Mouse (Mus musculus): ENCODE results near the gene Aspscr1. TPM values are rescaled to one million over a fixed set of nuclear protein-coding genes. Genes with fewer than 3 reads are reported as not detected.
"Not testable (repeated sequence)": the region's sequence is repeated elsewhere in the genome, so short reads cannot be mapped to it uniquely, and the experiment has no call there.

The Aspscr1 gene
- total RNA-seq, 2 experiments from 2014 or later: 45.6 to 47.6 TPM

- no peak for DNase-seq
These were observed 30.9 kb upstream of the Aspscr1 start for GRCm38 (mm10) chr11:120641869-120642268.

- DNase-seq: no peak
These were observed 29.7 kb upstream of the Aspscr1 start for GRCm38 (mm10) chr11:120642939-120643600.

DNA sequence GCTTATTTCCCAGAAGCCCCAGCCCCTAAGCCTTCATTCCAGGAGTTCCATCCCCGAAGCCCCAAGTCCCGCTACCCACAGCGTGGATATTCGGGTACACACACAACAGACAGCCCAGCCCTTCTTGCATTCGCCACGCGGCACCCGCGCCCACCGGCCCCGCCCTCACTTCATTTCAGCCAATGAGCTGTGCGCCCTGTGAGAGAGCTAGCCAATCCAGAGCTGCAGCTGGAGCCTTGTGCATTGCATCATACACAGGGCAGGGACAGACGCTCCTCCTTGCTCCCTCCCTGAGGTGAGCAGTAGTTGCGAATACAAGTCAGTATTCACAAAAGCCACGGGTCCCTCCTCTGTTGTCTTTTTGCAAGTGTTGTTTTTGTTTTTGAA, 29.2 kb upstream of the Aspscr1 start, which contains the start of gene Pycr1:
Pycr1 (minus strand) TSS at position 169 of the 387 bp plus-strand sequence.
- peak; percentile 92 to 93 for DNase-seq

GRCm38 (mm10) chr11:120647047-120647830, 25.5 kb upstream of the Aspscr1 start:
- no peak for DNase-seq

- peak; percentile 51 to 53 for DNase-seq
These were observed 24.7 kb upstream of the Aspscr1 start, which contains the start of gene Myadml2 for GRCm38 (mm10) chr11:120648001-120648476. Gene Myadml2, minus strand, starts transcription at chr11:120648158.

DNA sequence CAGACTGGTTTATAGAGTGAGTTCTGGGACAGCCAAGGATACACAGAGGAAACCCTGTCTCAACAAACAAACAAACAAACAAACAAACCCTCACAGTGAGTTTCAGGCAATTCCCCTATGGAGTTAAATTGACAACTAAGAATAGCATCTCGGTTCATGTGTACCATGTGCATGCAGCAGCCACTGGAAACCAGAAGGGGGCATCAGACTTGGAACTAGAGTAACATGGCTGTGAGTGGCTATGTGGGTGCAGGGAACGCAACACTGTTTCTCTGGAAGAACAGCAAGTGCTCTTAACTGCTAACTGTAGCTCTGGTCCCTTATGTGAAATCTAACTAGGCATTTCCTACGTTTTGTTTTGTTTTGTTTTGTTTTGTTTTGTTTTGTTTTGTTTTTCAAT, 20.9 kb upstream of the Aspscr1 start:
- DNase-seq: no peak

DNA sequence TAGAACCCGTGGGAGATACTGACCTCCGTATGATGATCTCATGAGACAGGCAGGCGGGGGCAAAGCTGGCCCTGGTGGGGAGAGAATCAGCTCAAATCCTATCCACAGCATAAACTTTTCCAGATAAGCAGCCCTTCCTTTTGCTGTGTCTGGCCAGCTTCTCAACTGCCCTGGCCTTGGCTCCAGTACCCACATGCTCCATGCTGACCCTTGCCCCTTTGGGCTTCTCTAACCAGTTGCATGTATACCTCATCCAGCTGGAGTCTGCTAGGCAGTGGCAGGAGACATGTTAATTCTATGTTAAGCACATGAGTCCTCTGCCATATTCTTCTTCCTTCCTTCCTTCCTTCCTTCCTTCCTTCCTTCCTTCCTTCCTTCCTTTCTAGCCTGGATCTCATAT, 18.0 kb upstream of the Aspscr1 start:
- DNase-seq: no peak

DNA sequence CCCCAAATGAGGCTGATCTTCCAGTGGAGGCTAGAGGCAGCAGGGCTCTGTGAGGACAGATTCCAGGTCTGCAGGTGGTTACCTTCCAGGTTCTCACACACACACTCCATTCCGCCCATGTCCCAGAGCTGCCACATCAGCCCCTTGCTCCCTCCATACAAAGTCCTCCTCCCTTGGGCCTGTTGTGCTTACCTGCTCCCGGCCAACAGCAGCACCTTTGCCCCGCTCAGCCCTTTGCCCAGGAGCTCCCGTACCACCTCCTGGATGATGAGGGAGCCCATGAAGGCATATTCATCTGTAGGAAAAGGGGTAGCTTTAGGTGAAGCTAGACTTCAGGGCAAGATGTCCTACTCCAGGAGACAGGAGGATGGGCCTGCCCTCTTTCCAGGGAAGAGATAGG, 15.5 kb upstream of the Aspscr1 start:
- DNase-seq: no peak

DNA sequence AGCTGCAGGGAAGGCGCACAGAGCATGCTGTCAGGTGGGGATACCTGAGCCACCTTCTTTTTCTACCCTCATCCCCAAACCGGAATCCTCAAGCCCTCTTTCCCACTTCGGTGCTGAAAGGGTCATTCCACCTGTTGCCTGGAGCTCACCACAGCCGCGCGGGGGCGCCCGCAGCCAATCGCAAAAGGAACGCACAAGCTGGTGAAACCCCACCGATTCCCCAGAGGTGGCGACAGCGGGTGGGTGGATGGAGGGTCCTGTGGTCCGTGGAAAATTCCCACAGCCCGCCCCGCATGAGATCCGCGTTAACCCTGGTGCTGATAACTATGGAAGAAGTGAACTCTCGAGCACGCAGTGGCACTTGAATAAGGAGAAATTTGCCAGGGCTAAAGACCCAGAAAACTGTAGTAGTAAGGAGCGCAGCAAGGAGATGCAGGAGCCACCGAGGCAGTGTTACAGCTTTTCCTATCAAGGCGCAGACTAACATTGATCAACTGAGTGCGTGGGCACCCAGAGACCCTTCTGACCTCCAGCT, 13.8 kb upstream of the Aspscr1 start:
- DNase-seq: peak; percentile 68 to 72

GRCm38 (mm10) chr11:120659509-120660300, 13.1 kb upstream of the Aspscr1 start:
- no peak for DNase-seq

- no peak for DNase-seq
These were observed 12.3 kb upstream of the Aspscr1 start for GRCm38 (mm10) chr11:120660301-120661075.

DNA sequence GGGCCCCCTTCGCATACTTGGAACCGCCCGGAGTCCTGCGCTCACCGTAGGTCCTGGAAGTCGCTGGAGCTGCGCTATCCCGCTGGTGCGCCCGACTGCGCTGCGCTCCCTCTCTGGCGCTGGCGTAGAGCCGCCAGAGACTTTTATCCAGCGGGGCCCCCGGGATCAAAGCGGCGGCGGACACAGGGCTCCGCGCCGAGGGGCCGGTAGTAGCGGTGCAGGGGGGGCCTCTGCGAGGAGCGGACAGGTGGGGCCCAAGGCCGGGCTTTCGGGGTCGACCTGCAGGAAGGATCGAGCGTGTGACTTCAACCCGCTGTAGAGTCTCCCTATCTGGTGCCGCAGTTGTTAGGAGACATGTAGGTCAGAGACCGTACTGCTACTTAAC, 11.7 kb upstream of the Aspscr1 start, which contains the start of gene Notum:
Notum (minus strand) TSS at position 100 of the 385 bp plus-strand sequence.
- no peak for DNase-seq

- no peak for DNase-seq
These were observed 10.0 kb upstream of the Aspscr1 start for GRCm38 (mm10) chr11:120662759-120663158.

DNA sequence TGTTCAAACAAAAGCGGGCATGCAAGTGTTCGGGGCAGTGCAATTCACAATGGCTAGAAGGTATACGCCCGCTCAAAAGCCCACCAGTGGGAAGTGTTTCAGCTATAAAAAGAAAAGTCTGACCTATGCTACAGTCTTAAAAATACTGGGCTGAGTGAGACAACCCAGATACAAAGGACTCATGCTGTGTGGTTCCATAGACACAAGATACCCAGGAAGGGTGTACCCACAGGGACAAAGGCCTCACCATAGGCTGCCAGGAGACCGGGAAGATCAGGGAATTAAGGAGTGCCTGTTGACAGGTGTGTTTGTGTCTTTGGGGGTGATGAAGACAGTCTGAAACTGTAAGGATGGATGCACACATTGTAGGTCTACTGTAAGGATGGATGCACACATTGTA, 9.1 kb upstream of the Aspscr1 start:
- DNase-seq: no peak

DNA sequence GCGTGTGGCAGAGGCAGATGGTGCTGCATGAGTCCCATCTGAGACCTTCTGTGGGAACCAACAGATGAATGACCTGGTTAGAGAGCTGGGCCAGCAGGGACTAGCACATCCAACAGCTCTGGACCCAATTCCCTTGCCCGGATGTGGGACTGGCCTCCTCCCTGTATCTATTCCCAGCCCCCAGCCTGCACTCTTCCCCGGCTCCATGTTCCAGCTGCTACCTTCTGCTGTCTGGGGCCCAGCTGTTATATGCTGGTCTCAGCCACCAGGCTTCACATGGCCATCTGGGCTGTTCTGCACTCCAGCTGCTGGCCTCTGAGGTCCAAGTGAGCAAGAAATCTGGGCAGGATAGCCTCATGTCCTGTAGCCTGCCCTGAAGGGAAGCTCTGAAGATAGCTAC, 7.4 kb upstream of the Aspscr1 start:
- no peak for DNase-seq

DNA sequence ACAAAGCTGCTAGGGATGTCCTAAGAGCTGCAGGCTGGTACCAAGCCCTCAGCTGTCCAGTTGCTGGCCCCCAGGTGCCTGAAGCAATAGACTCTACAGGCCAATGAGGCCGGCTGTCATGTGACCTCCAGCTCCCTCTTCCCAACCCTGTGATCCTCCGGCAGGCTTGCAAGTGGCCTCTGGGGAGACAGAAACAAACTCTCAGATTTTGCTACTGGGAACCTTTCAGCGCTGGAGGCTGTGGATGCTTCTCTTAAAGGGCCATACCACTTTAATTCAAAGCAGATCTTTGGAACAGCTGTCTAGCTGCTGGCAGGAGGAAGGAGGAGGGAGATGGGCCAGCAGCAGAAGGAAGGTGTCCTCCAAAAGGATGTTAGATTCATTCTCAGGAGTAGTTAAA, 6.2 kb upstream of the Aspscr1 start:
- DNase-seq: no peak

- DNase-seq: no peak
These were observed 885 bp downstream of the Aspscr1 start for GRCm38 (mm10) chr11:120673594-120674122.

- not testable (repeated sequence) for DNase-seq
These were observed 3.1 kb downstream of the Aspscr1 start for GRCm38 (mm10) chr11:120675875-120676274.

- no peak for DNase-seq
These were observed 4.2 kb downstream of the Aspscr1 start for GRCm38 (mm10) chr11:120676951-120677350.

DNA sequence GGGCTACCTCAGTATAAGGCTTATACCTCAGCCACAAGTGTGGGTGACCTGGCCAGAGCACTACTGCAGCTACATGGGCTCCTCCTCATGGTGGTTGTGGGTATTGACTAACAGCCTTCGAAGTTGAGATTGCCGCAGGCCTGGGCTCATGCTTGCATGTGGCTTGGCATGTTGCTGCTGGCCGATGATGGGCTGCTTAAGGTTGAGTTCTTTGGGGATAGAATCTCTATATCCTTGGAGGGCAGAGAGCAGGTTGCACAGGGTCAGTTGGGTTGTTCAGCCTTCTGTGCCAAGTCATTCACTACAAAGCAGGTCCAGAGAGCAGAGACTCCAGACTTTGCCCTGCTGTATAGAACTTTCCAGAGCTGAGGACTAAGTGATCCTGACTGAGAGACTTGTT, 7.1 kb downstream of the Aspscr1 start:
- DNase-seq: no peak

GRCm38 (mm10) chr11:120682683-120683082, 9.9 kb downstream of the Aspscr1 start:
- DNase-seq: no peak
